Mouse (Mus musculus) neural tube, embryonic 11.5 days (tissue): ENCODE results near the gene Ercc1. TPM values are rescaled to one million over a fixed set of nuclear protein-coding genes. Genes with fewer than 3 reads are reported as not detected.

ENCODE experiments used
- ATAC-seq: fragments of 200-750 bp; cut with Nextera tagmentation; 2 replicates; pipeline ENCODE4 v1.8.0; 2017; ENCODE audit warnings: moderate number of reproducible peaks, mild to moderate bottlenecking, moderate TSS enrichment, moderate library complexity; ENCODE audit not compliant: insufficient read depth, low FRiP score, low TSS enrichment
- DNase-seq: peaks from one replicate; pipeline ENCODE4 v3.0.0-alpha.2; 2015; ENCODE audit warnings: low spot score
- H3K27ac ChIP-seq: fragments of 300-500 bp; sonication (generic); 2 replicates; pipeline ENCODE4 v1.5.1; 2014; ENCODE audit warnings: low read depth, mild to moderate bottlenecking, low read length
- H3K27me3 ChIP-seq: fragments of 300-500 bp; sonication (generic); 2 replicates; pipeline ENCODE4 v1.6.1; 2014; ENCODE audit warnings: mild to moderate bottlenecking, low read length, mixed read lengths; ENCODE audit not compliant: control insufficient read depth, insufficient read depth
- H3K36me3 ChIP-seq: fragments of 300-500 bp; sonication (generic); 2 replicates; pipeline ENCODE4 v1.6.1; 2014; ENCODE audit warnings: mild to moderate bottlenecking, low read length, moderate library complexity, mixed read lengths; ENCODE audit not compliant: control insufficient read depth, insufficient read depth
- H3K4me1 ChIP-seq: fragments of 300-500 bp; sonication (generic); 2 replicates; pipeline ENCODE4 v1.6.1; 2014; ENCODE audit warnings: low read length, mixed read lengths; ENCODE audit not compliant: control insufficient read depth, insufficient read depth
- H3K4me2 ChIP-seq: fragments of 300-500 bp; sonication (generic); 2 replicates; pipeline ENCODE4 v1.6.1; 2014; ENCODE audit warnings: low read depth, mild to moderate bottlenecking, moderate library complexity
- H3K4me3 ChIP-seq: fragments of 300-500 bp; sonication (generic); 2 replicates; pipeline ENCODE4 v1.5.1; 2014; ENCODE audit warnings: low read depth, low read length
- H3K9ac ChIP-seq: fragments of 300-500 bp; sonication (generic); 2 replicates; pipeline ENCODE4 v1.6.1; 2014; ENCODE audit warnings: mild to moderate bottlenecking, low read length
- H3K9me3 ChIP-seq: fragments of 300-500 bp; sonication (generic); 2 replicates; pipeline ENCODE4 v1.6.1; 2016; ENCODE audit warnings: low read length; ENCODE audit not compliant: control insufficient read depth
- WGBS: fragments of 180-500 bp; shearing (Covaris S2); extraction: QIAGEN DNeasy Blood & Tissue Kit; methylation state at CpG from one replicate; pipeline ENCODE4 v1.1.7; 2014; 5-methylcytosine and 5-hydroxymethylcytosine counted together
- microRNA counts: library from miRNA; unstranded; fragments of <30 nt; microRNA quantifications from one replicate; lab custom pipeline; 2015
- microRNA-seq: library from miRNA; unstranded; fragments of <30 nt; microRNA quantifications from one replicate; pipeline ENCODE4, GENCODE M21; 2016
- polyA plus RNA-seq: library from polyadenylated mRNA; unstranded; fragments of >200 nt; fragmentation: Nextera tagmentation; extraction: Ambion mirVana; gene quantifications from 2 replicates; pipeline ENCODE4 v1.2.1, GENCODE M21; 2014

Ercc1 gene
- polyA plus RNA-seq, 1 experiment from 2014 or later = 91.8 TPM

DNA sequence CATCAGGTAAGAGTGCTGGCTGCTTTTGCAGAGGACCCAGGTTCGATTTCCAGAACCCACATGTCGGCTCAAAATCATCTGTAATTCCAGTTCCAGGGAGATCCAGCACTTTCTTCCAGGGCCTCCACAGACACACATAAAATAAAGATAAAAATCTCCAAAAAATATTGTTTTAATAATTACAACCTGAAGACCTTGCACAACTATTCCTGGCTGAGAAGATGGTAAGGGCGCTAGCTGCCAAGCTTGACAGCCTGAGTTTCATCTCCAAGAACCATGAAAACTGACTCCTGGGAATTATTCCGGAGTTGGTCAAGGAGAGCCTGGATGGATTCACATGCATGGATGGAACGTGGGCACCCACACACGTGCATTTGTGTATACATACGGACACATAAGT lies 59.9 kb downstream of the Ercc1 start, which contains the start of gene Ckm:
TSS of gene Ckm (plus strand) at position 301 of the 400 bp plus-strand sequence.
- Histone ChIP-seq H3K9ac (peak within 1 kb of the TSS; percentile 45), H3K27me3 (peaks cover 34% of the 10 kb centered on the region), H3K4me3 (peak within 1 kb of the TSS; percentile 52), H3K9me3 (0 out of 2 replicates have a peak, but pooled peaks cover 3% of the 10 kb centered on the region), H3K27ac (no peak within 1 kb of the TSS), H3K36me3 (no peaks in the 10 kb centered on the region), H3K4me1 (peaks cover 10% of the 10 kb centered on the region; the same call in 1 of the 2 replicates), H3K4me2 (peak within 1 kb of the TSS; percentile 88)
- ATAC-seq (no peak), DNase-seq (no peak)
- 55% methylated on average over 7 of the region's 7 CpGs for WGBS

DNA sequence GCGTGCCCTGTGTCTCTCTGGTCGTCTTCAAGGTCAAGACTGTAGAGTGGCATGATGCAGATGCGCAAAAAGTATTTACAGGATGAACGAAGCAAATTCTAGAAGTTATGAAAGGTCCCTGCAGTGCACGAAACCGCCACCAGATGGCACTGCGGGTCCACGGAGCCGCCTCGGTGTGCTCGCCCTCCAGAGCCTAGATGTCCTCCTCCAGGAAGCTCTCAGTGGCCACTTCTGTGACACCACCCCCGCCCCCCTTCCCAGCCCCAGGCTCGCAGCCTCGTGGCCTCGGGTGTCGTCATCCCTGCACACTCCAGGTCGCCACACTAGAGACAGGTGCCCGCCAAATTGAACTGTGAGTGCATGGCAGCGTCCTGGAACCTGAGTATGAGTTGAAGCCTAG lies 60.8 kb downstream of the Ercc1 start:
- Histone ChIP-seq H3K4me3 (no peak overlapping the region), H3K36me3 (no peaks in the 10 kb centered on the region), H3K9ac (no peak overlapping the region), H3K4me2 (no peak overlapping the region), H3K4me1 (peaks cover 7% of the 10 kb centered on the region; the same call in 1 of the 2 replicates), H3K9me3 (0 out of 2 replicates have a peak, but pooled peaks cover 3% of the 10 kb centered on the region), H3K27me3 (peaks cover 31% of the 10 kb centered on the region), H3K27ac (no peak overlapping the region)
- ATAC-seq = peak; percentile 71
- DNase-seq = peak; percentile 87
- WGBS = 2% methylated on average over 19 of the region's 19 CpGs

MicroRNA genes within 50 kb of the gene (microRNA counts, 519-probe panel; counts per million panel counts)
- microRNA mmu-miR-343 (lab: Ali Mortazavi, UCI) = 171 counts per million, percentile 57 among the panel's probes with 10 or more counts

Small RNA genes lying within 50 kb of the gene (microRNA-seq; reads per million reads assigned to microRNA genes)
- gene Mir343 = not detected

Other genes with a start within 250 kb of the Ercc1 start
- gene Gm4969, start 226.4 kb upstream of the Ercc1 start, polyA plus RNA-seq = 1.3 and 1.4 TPM in 2 replicates
- gene Fbxo46, start 224.9 kb upstream of the Ercc1 start, polyA plus RNA-seq = 10.1 and 10.6 TPM in 2 replicates
- 12.9 and 13.9 TPM in 2 replicates for gene Qpctl, start 195.5 kb upstream of the Ercc1 start, polyA plus RNA-seq
- 148 and 152 TPM in 2 replicates for gene Snrpd2, start 195.1 kb upstream of the Ercc1 start, polyA plus RNA-seq
- 0.69 and 0.76 TPM in 2 replicates for gene Gipr, start 178.7 kb upstream of the Ercc1 start, polyA plus RNA-seq
- gene Eml2, start 168.4 kb upstream of the Ercc1 start, polyA plus RNA-seq = 1.3 and 2.0 TPM in 2 replicates
- gene Gpr4, start 132.2 kb upstream of the Ercc1 start, polyA plus RNA-seq = 2.4 and 2.6 TPM in 2 replicates
- gene Opa3, start 116.4 kb upstream of the Ercc1 start, polyA plus RNA-seq = 43.7 and 45.9 TPM in 2 replicates
- 54.6 and 57.6 TPM in 2 replicates for gene Vasp, start 73.0 kb upstream of the Ercc1 start, polyA plus RNA-seq
- not detected in 2 replicates for gene Ppm1n, start 64.7 kb upstream of the Ercc1 start, polyA plus RNA-seq
- 58.2 and 60.2 TPM in 2 replicates for gene Rtn2, start 62.2 kb upstream of the Ercc1 start, polyA plus RNA-seq
- 0.07 TPM in 1 of 2 replicates, not detected in the other for gene Fosb, start 34.7 kb upstream of the Ercc1 start, polyA plus RNA-seq
- gene Cd3eap, start 14.7 kb downstream of the Ercc1 start, polyA plus RNA-seq = 17.8 and 18.0 TPM in 2 replicates
- 3.4 and 4.7 TPM in 2 replicates for gene Ppp1r13l, start 15.0 kb downstream of the Ercc1 start, polyA plus RNA-seq
- 12.4 and 14.6 TPM in 2 replicates for gene Ercc2, start 37.2 kb downstream of the Ercc1 start, polyA plus RNA-seq
- gene Klc3, start 59.3 kb downstream of the Ercc1 start, polyA plus RNA-seq = 3.2 and 3.4 TPM in 2 replicates
- gene Ckm, start 60.0 kb downstream of the Ercc1 start, polyA plus RNA-seq = 0.41 and 0.69 TPM in 2 replicates
- 14.1 and 16.4 TPM in 2 replicates for gene Mark4, start 114.0 kb downstream of the Ercc1 start, polyA plus RNA-seq
- 1.2 and 1.6 TPM in 2 replicates for gene Exoc3l2, start 118.6 kb downstream of the Ercc1 start, polyA plus RNA-seq
- gene Bloc1s3, start 163.6 kb downstream of the Ercc1 start, polyA plus RNA-seq = 2.0 and 2.7 TPM in 2 replicates
- gene Trappc6a, start 163.6 kb downstream of the Ercc1 start, polyA plus RNA-seq = 49.3 and 54.0 TPM in 2 replicates
- gene Nkpd1, start 173.1 kb downstream of the Ercc1 start, polyA plus RNA-seq = not detected in 2 replicates
- gene Ppp1r37, start 218.3 kb downstream of the Ercc1 start, polyA plus RNA-seq = 4.5 and 4.7 TPM in 2 replicates
- 0.44 and 0.57 TPM in 2 replicates for gene Zfp296, start 232.5 kb downstream of the Ercc1 start, polyA plus RNA-seq
- gene Gemin7, start 232.8 kb downstream of the Ercc1 start, polyA plus RNA-seq = 161 and 171 TPM in 2 replicates